Mouse (Mus musculus): ENCODE results near the gene Gm10697.

Gm10697 gene

DNA sequence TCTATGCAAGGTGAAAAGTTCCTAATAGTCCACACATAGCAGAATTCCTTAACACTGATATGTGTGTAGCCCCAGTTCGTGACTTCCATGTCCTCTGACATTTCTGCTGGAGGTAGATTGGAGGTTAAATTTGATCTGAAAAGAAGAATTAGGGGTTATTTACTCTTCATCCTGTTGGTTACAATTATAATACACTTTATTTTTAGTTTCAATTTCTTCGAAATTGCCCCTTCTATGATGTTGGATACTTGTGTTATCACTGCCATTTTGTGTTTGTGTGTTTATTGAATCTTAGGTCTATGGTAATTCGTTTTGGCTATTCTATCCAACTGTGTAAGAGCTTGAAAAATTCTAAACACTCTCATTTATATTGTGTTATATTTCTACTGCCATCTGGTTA, at the start of gene Gm10697:
Gm10697 (minus strand) TSS at position 101 of the 400 bp plus-strand sequence.
- WGBS = 85% methylated on average over 2 of the region's 3 CpGs

GRCm38 (mm10) chr3:94115071-94115470, 42.6 kb upstream of the Gm10697 start:
- WGBS = 76% methylated on average over 1 of the region's 1 CpGs

DNA sequence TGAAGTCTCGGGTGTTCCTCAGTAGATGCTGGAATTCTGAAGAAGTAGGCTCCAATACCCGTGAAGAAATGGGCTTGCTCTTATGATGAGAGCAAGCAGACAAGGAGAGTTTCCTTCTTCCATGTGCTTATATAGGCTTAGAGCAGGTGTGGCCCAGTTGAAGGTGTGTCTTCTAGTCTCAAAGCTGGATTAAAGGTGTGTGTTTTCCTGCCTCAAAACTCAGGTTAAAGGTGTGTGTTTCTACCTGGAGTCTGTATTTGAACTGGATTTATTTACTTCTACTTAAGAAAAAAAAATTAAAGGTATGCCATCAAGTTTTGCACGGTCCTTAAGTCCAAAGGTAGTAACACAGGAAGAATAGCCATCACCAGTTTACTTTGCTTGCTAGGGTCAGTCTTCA, 17.7 kb downstream of the Gm10697 start, which contains the start of gene Gm9125:
Gm9125 (minus strand) TSS at position 101 of the 400 bp plus-strand sequence.
- WGBS = 91% methylated on average over 2 of the region's 3 CpGs

DNA sequence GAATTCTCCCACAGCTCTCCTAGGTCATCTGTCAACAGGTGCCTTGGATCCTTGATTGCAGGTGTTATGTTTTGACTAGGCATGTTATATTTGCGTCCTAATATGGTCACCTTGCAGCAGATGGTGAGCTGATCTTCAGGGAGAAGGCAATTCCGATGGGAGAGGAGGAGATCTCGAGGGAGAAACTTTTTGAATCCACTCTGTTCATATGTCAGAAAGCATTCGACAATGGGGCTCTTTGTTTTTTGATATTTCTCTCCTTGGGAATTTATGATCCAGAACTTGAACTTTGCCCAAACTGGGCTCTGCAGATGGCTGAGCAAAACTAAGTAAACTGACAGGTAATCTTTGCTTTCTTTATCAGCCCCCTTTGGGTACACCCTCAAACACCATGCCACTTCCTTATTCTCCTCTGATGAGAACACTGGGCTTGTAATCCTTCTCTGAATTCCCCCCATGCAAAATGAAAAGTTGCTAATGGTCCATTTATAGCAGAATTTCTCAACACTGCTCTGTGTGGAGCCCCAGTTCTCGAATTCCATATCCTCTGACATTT, 22.8 kb downstream of the Gm10697 start:
- 57% methylated on average over 1 of the region's 5 CpGs for WGBS

- WGBS = 79% methylated on average over 1 of the region's 1 CpGs
Measured at GRCm38 (mm10) chr3:94038241-94038640, 34.2 kb downstream of the Gm10697 start.

- 89% methylated on average over 18 of the region's 18 CpGs for WGBS
Measured at GRCm38 (mm10) chr3:94034400-94034799, 38.0 kb downstream of the Gm10697 start.

Measured in cerebral cortex, adult 2 months (tissue).